Mouse (Mus musculus) large intestine, adult 2 months (tissue): Measurements from ENCODE around the gene Lck. TPM values are rescaled to one million over a fixed set of nuclear protein-coding genes. Genes with fewer than 3 reads are reported as not detected.

Source experiments
- DNase-seq: peaks from one replicate; pipeline ENCODE4 v3.0.0-alpha.2; 2012; ENCODE audit warnings: low read depth, low spot score
- WGBS: fragments of 180-500 bp; shearing (Covaris S2); methylation state at CpG from one replicate; pipeline ENCODE4 v1.1.7; 2018; 5-methylcytosine and 5-hydroxymethylcytosine counted together
- polyA plus RNA-seq: library from polyadenylated mRNA; depleted of rRNA; stranded (reverse); fragments of >200 nt; gene quantifications from 2 replicates; pipeline ENCODE4 v1.2.3, GENCODE M21; 2012; rRNA removed

The Lck gene
- 20.6 TPM in 2 replicates for polyA plus RNA-seq

GRCm38 (mm10) chr4:129573430-129573829, at the start of gene Lck:
Gene Lck (minus strand): TSS chr4:129573641.
- WGBS: 77% methylated on average over 8 of the region's 8 CpGs
- DNase-seq: no peak

- 20% methylated on average over 8 of the region's 8 CpGs for whole genome bisulfite sequencing
- no peak for DNase-seq
These were observed 49.5 kb upstream of the Lck start for GRCm38 (mm10) chr4:129622803-129623535.

GRCm38 (mm10) chr4:129622120-129622802, 48.8 kb upstream of the Lck start:
- 80% methylated on average over 11 of the region's 11 CpGs for WGBS
- no peak for DNase-seq

- DNase-seq: no peak
- WGBS: 21% methylated on average over 8 of the region's 8 CpGs
These were observed 47.9 kb upstream of the Lck start for GRCm38 (mm10) chr4:129621283-129621841.

- DNase-seq: no peak
- 46% methylated on average over 11 of the region's 11 CpGs for WGBS
These were observed 47.2 kb upstream of the Lck start for GRCm38 (mm10) chr4:129620419-129621282.

GRCm38 (mm10) chr4:129618786-129619691, 45.6 kb upstream of the Lck start, which contains the start of gene Iqcc:
Gene Iqcc (minus strand): TSS chr4:129619099.
- WGBS: 3% methylated on average over 44 of the region's 44 CpGs
- no peak for DNase-seq

- no peak for DNase-seq
- WGBS: 92% methylated on average over 5 of the region's 5 CpGs
These were observed 44.6 kb upstream of the Lck start for GRCm38 (mm10) chr4:129618031-129618430.

- WGBS: 90% methylated on average over 7 of the region's 7 CpGs
- no peak for DNase-seq
These were observed 43.7 kb upstream of the Lck start for GRCm38 (mm10) chr4:129617121-129617641.

GRCm38 (mm10) chr4:129616631-129617030, 43.2 kb upstream of the Lck start:
- WGBS: 85% methylated on average over 3 of the region's 3 CpGs
- DNase-seq: no peak

- WGBS: 88% methylated on average over 9 of the region's 9 CpGs
- DNase-seq: no peak
These were observed 42.4 kb upstream of the Lck start for GRCm38 (mm10) chr4:129615801-129616290.

- DNase-seq: no peak
- 72% methylated on average over 6 of the region's 6 CpGs for WGBS
These were observed 40.7 kb upstream of the Lck start, which contains the start of gene Dcdc2b for GRCm38 (mm10) chr4:129614093-129614492. Gene Dcdc2b (minus strand): TSS chr4:129614257.

GRCm38 (mm10) chr4:129610472-129610871, 37.0 kb upstream of the Lck start:
- WGBS: 60% methylated on average over 4 of the region's 4 CpGs
- no peak for DNase-seq

GRCm38 (mm10) chr4:129610026-129610425, 36.6 kb upstream of the Lck start:
- DNase-seq: no peak
- WGBS: 54% methylated on average over 4 of the region's 4 CpGs

GRCm38 (mm10) chr4:129609139-129609631, 35.7 kb upstream of the Lck start:
- DNase-seq: no peak
- WGBS: 56% methylated on average over 12 of the region's 12 CpGs

- DNase-seq: no peak
- 30% methylated on average over 7 of the region's 7 CpGs for WGBS
These were observed 35.1 kb upstream of the Lck start for GRCm38 (mm10) chr4:129608426-129609025.

GRCm38 (mm10) chr4:129600233-129601158, 27.1 kb upstream of the Lck start, which contains the start of the genes Eif3i and Tmem234:
Gene Eif3i (minus strand): TSS chr4:129600648.
Gene Tmem234 (plus strand): TSS chr4:129600668.
- WGBS: under 1% methylated on average over 74 of the region's 74 CpGs
- no peak for DNase-seq

- DNase-seq: no peak
- 72% methylated on average over 4 of the region's 4 CpGs for WGBS
These were observed 15.4 kb upstream of the Lck start for GRCm38 (mm10) chr4:129588865-129589264.
